Mouse (Mus musculus): ENCODE measurements around the gene Gucd1. TPM values are rescaled to one million over a fixed set of nuclear protein-coding genes. Genes with fewer than 3 reads are reported as not detected.
A peak's percentile ranks its signal among the peaks of the same experiment; 100 is the strongest.
"Not testable (repeated sequence)": the region's sequence is repeated elsewhere in the genome, so short reads cannot be mapped to it uniquely, and the experiment has no call there.

The Gucd1 gene
- polyA plus RNA-seq, 1 experiment from 2014 or later, result 22.4 TPM

GRCm38 (mm10) chr10:75486086-75486979 lies 31.4 kb downstream of the Gucd1 start:
- H3K4me1 ChIP-seq, result peaks cover 12% of the 10 kb centered on the region
- no peak overlapping the region for H3K27ac ChIP-seq (replicated peaks)
- no peak overlapping the region for H3K4me2 ChIP-seq
- no peak overlapping the region for H3K4me3 ChIP-seq
- H3K36me3 ChIP-seq, result no peaks in the 10 kb centered on the region
- H3K9me3 ChIP-seq, result no peaks in the 10 kb centered on the region
- no peak for ATAC-seq (ENCODE audit: extremely low read depth, insufficient number of reproducible peaks, low FRiP score, low TSS enrichment)
- no peaks in the 10 kb centered on the region for H3K27me3 ChIP-seq (replicated peaks)
- 50% methylated on average over 9 of the region's 9 CpGs for WGBS
- H3K9ac ChIP-seq, result no peak overlapping the region

GRCm38 (mm10) chr10:75484767-75485166 lies 33.0 kb downstream of the Gucd1 start:
- H3K4me1 ChIP-seq, result peaks cover 12% of the 10 kb centered on the region
- 53% methylated on average over 6 of the region's 6 CpGs for WGBS
- H3K27me3 ChIP-seq (replicated peaks), result no peaks in the 10 kb centered on the region
- ATAC-seq (ENCODE audit: extremely low read depth, insufficient number of reproducible peaks, low FRiP score, low TSS enrichment), result no peak
- no peak overlapping the region for H3K9ac ChIP-seq
- no peak overlapping the region for H3K4me3 ChIP-seq
- no peak overlapping the region for H3K27ac ChIP-seq (replicated peaks)
- no peak overlapping the region for H3K4me2 ChIP-seq
- no peaks in the 10 kb centered on the region for H3K9me3 ChIP-seq
- no peaks in the 10 kb centered on the region for H3K36me3 ChIP-seq

GRCm38 (mm10) chr10:75484066-75484465 lies 33.7 kb downstream of the Gucd1 start:
- WGBS, result 76% methylated on average over 6 of the region's 6 CpGs
- H3K9me3 ChIP-seq, result no peaks in the 10 kb centered on the region
- ATAC-seq (ENCODE audit: extremely low read depth, insufficient number of reproducible peaks, low FRiP score, low TSS enrichment), result no peak
- H3K4me1 ChIP-seq, result peaks cover 5% of the 10 kb centered on the region; the same call in 1 of the 2 replicates
- H3K27ac ChIP-seq (replicated peaks), result no peak overlapping the region
- H3K36me3 ChIP-seq, result no peaks in the 10 kb centered on the region
- H3K27me3 ChIP-seq (replicated peaks), result no peaks in the 10 kb centered on the region
- no peak overlapping the region for H3K4me2 ChIP-seq
- H3K9ac ChIP-seq, result no peak overlapping the region
- no peak overlapping the region for H3K4me3 ChIP-seq

GRCm38 (mm10) chr10:75482919-75483483 lies 34.8 kb downstream of the Gucd1 start:
- Histone ChIP-seq H3K27ac (replicated peaks) (no peak overlapping the region), H3K9ac (no peak overlapping the region), H3K27me3 (replicated peaks) (no peaks in the 10 kb centered on the region), H3K4me3 (no peak overlapping the region), H3K9me3 (no peaks in the 10 kb centered on the region), H3K36me3 (no peaks in the 10 kb centered on the region), H3K4me1 (0 out of 2 replicates have a peak, but pooled peaks cover 4% of the 10 kb centered on the region), H3K4me2 (no peak overlapping the region)
- ATAC-seq (ENCODE audit: extremely low read depth, insufficient number of reproducible peaks, low FRiP score, low TSS enrichment), result no peak
- WGBS, result 79% methylated on average over 11 of the region's 11 CpGs

GRCm38 (mm10) chr10:75482271-75482670 lies 35.5 kb downstream of the Gucd1 start:
- Histone ChIP-seq H3K27ac (replicated peaks) (no peak overlapping the region), H3K4me3 (no peak overlapping the region), H3K4me1 (0 out of 2 replicates have a peak, but pooled peaks cover 4% of the 10 kb centered on the region), H3K36me3 (no peaks in the 10 kb centered on the region), H3K4me2 (no peak overlapping the region), H3K27me3 (replicated peaks) (no peaks in the 10 kb centered on the region), H3K9ac (no peak overlapping the region), H3K9me3 (no peaks in the 10 kb centered on the region)
- no peak for ATAC-seq (ENCODE audit: extremely low read depth, insufficient number of reproducible peaks, low FRiP score, low TSS enrichment)
- WGBS, result 78% methylated on average over 5 of the region's 5 CpGs

GRCm38 (mm10) chr10:75481703-75482102 lies 36.1 kb downstream of the Gucd1 start:
- Histone ChIP-seq H3K27me3 (replicated peaks) (no peaks in the 10 kb centered on the region), H3K36me3 (no peaks in the 10 kb centered on the region), H3K27ac (replicated peaks) (no peak overlapping the region), H3K4me1 (0 out of 2 replicates have a peak, but pooled peaks cover 4% of the 10 kb centered on the region), H3K4me3 (no peak overlapping the region), H3K4me2 (no peak overlapping the region), H3K9me3 (no peaks in the 10 kb centered on the region), H3K9ac (no peak overlapping the region)
- WGBS, result 50% methylated on average over 4 of the region's 4 CpGs
- ATAC-seq (ENCODE audit: extremely low read depth, insufficient number of reproducible peaks, low FRiP score, low TSS enrichment), result no peak

GRCm38 (mm10) chr10:75479955-75480354 lies 37.8 kb downstream of the Gucd1 start:
- Histone ChIP-seq H3K9me3 (no peaks in the 10 kb centered on the region), H3K36me3 (no peaks in the 10 kb centered on the region), H3K27ac (replicated peaks) (no peak overlapping the region), H3K27me3 (replicated peaks) (no peaks in the 10 kb centered on the region), H3K9ac (no peak overlapping the region), H3K4me2 (no peak overlapping the region), H3K4me1 (peaks cover 5% of the 10 kb centered on the region), H3K4me3 (no peak overlapping the region)
- ATAC-seq (ENCODE audit: extremely low read depth, insufficient number of reproducible peaks, low FRiP score, low TSS enrichment), result no peak
- WGBS, result 69% methylated on average over 2 of the region's 2 CpGs

- Histone ChIP-seq H3K27ac (replicated peaks) (no peak overlapping the region), H3K27me3 (replicated peaks) (no peaks in the 10 kb centered on the region), H3K4me1 (peaks cover 7% of the 10 kb centered on the region), H3K9ac (no peak overlapping the region), H3K36me3 (no peaks in the 10 kb centered on the region), H3K4me3 (no peak overlapping the region), H3K9me3 (no peaks in the 10 kb centered on the region), H3K4me2 (no peak overlapping the region)
- 70% methylated on average over 9 of the region's 9 CpGs for WGBS
- ATAC-seq (ENCODE audit: extremely low read depth, insufficient number of reproducible peaks, low FRiP score, low TSS enrichment), result no peak
Observed at GRCm38 (mm10) chr10:75477034-75477433, 40.7 kb downstream of the Gucd1 start.

- not testable (repeated sequence) for H3K27ac ChIP-seq (replicated peaks); ATAC-seq (ENCODE audit: extremely low read depth, insufficient number of reproducible peaks, low FRiP score, low TSS enrichment); H3K4me2 ChIP-seq; H3K36me3 ChIP-seq; H3K4me3 ChIP-seq; H3K4me1 ChIP-seq; H3K27me3 ChIP-seq (replicated peaks); H3K9me3 ChIP-seq
- peak overlapping the region; percentile 40; the same call in 1 of the 2 replicates for H3K9ac ChIP-seq
- 38% methylated on average over 5 of the region's 6 CpGs for whole genome bisulfite sequencing
Observed at GRCm38 (mm10) chr10:75475139-75475850, 42.5 kb downstream of the Gucd1 start.

- Histone ChIP-seq H3K9me3 (no peaks in the 10 kb centered on the region), H3K4me1 (peaks cover 7% of the 10 kb centered on the region), H3K4me2 (no peak overlapping the region), H3K27ac (replicated peaks) (no peak overlapping the region), H3K9ac (peak overlapping the region; percentile 40; the same call in 1 of the 2 replicates), H3K27me3 (replicated peaks) (no peaks in the 10 kb centered on the region), H3K36me3 (no peaks in the 10 kb centered on the region), H3K4me3 (no peak overlapping the region)
- no peak for ATAC-seq (ENCODE audit: extremely low read depth, insufficient number of reproducible peaks, low FRiP score, low TSS enrichment)
- WGBS, result 28% methylated on average over 5 of the region's 5 CpGs
Observed at GRCm38 (mm10) chr10:75474571-75474970, 43.2 kb downstream of the Gucd1 start.

- H3K4me1 ChIP-seq, result peaks cover 7% of the 10 kb centered on the region
- H3K36me3 ChIP-seq, result no peaks in the 10 kb centered on the region
- H3K4me2 ChIP-seq, result no peak overlapping the region
- H3K9ac ChIP-seq, result no peak overlapping the region
- H3K27me3 ChIP-seq (replicated peaks), result no peaks in the 10 kb centered on the region
- H3K9me3 ChIP-seq, result no peaks in the 10 kb centered on the region
- 66% methylated on average over 8 of the region's 8 CpGs for WGBS
- no peak overlapping the region for H3K27ac ChIP-seq (replicated peaks)
- H3K4me3 ChIP-seq, result no peak overlapping the region
- no peak for ATAC-seq (ENCODE audit: extremely low read depth, insufficient number of reproducible peaks, low FRiP score, low TSS enrichment)
Observed at GRCm38 (mm10) chr10:75473411-75473810, 44.4 kb downstream of the Gucd1 start.

All from heart, embryonic 13.5 days (tissue).